Mouse (Mus musculus) myocyte (in vitro differentiated cells): Measurements from ENCODE around the gene Lrrc73. TPM values are rescaled to one million over a fixed set of nuclear protein-coding genes. Genes with fewer than 3 reads are reported as not detected.

ENCODE experiments used
- H3K27me3 ChIP-seq: one replicate; pipeline ENCODE4 v1.6.1; 2011; ENCODE audit not compliant: control insufficient read depth, insufficient read depth, insufficient read length
- H3K36me3 ChIP-seq: one replicate; pipeline ENCODE4 v1.6.1; 2011; ENCODE audit not compliant: control insufficient read depth, insufficient read depth
- H3K4me2 ChIP-seq: one replicate; pipeline ENCODE4 v1.6.1; 2011; ENCODE audit warnings: low read depth, control low read depth
- H3K4me3 ChIP-seq: one replicate; pipeline ENCODE4 v1.5.1; 2011; ENCODE audit warnings: mild to moderate bottlenecking, control low read depth, moderate library complexity
- H3K79me2 ChIP-seq: one replicate; pipeline ENCODE4 v1.6.1; 2011; ENCODE audit not compliant: control insufficient read depth, insufficient read depth
- H3ac ChIP-seq: one replicate; pipeline ENCODE4 v1.6.1; 2011; ENCODE audit not compliant: control insufficient read depth, insufficient read length
- CEBPB ChIP-seq: IDR thresholded peaks from 2 replicates; pipeline ENCODE4 v1.6.1; 2011; ENCODE audit warnings: mild to moderate bottlenecking, moderate library complexity; ENCODE audit not compliant: poor library complexity, insufficient read depth, severe bottlenecking
- E2F4 ChIP-seq: IDR thresholded peaks from one replicate; pipeline ENCODE4 v1.6.1; 2011; ENCODE audit warnings: mild to moderate bottlenecking, control low read depth, moderate library complexity; ENCODE audit not compliant: insufficient read depth
- MAX ChIP-seq: IDR thresholded peaks from one replicate; pipeline ENCODE4 v1.6.1; 2011; ENCODE audit warnings: low read depth, mild to moderate bottlenecking, control low read depth
- MYOD1 ChIP-seq, 3 experiments: IDR thresholded peaks; one replicate each; pipeline ENCODE4 v1.6.1; 2011; ENCODE audit warnings: control low read depth in 2 of 3, low read depth in 2 of 3, mild to moderate bottlenecking in 2 of 3, moderate library complexity in 1 of 3; ENCODE audit not compliant: insufficient read length in 2 of 3, control insufficient read depth in 1 of 3
- MYOG ChIP-seq, 3 experiments: IDR thresholded peaks; one replicate each; pipeline ENCODE4 v1.6.1; 2011; ENCODE audit warnings: control low read depth in 2 of 3, low read depth in 2 of 3, mild to moderate bottlenecking in 2 of 3; ENCODE audit not compliant: insufficient read length in 2 of 3, control insufficient read depth in 1 of 3, insufficient read depth in 1 of 3
- POLR2A ChIP-seq: IDR thresholded peaks from one replicate; pipeline ENCODE4 v1.6.1; 2011; ENCODE audit warnings: low read depth, mild to moderate bottlenecking, control low read depth, moderate library complexity; ENCODE audit not compliant: insufficient read length
- POLR2AphosphoS2 ChIP-seq: IDR thresholded peaks from one replicate; pipeline ENCODE4 v1.6.1; 2011; ENCODE audit warnings: low read depth, control low read depth; ENCODE audit not compliant: insufficient read length
- REST ChIP-seq: IDR thresholded peaks from one replicate; pipeline ENCODE4 v1.6.1; 2011; ENCODE audit warnings: mild to moderate bottlenecking, control low read depth, moderate library complexity; ENCODE audit not compliant: insufficient read depth, insufficient read length
- SRF ChIP-seq: IDR thresholded peaks from one replicate; pipeline ENCODE4 v1.6.1; 2011; ENCODE audit warnings: low read depth; ENCODE audit not compliant: control insufficient read depth, insufficient read length
- TCF12 ChIP-seq: IDR thresholded peaks from one replicate; pipeline ENCODE4 v1.6.1; 2011; ENCODE audit warnings: mild to moderate bottlenecking, control low read depth; ENCODE audit not compliant: poor library complexity, insufficient read depth, severe bottlenecking
- TCF3 ChIP-seq: IDR thresholded peaks from one replicate; pipeline ENCODE4 v1.6.1; 2011; ENCODE audit warnings: low read depth, control low read depth; ENCODE audit not compliant: insufficient read length
- USF1 ChIP-seq: IDR thresholded peaks from one replicate; pipeline ENCODE4 v1.6.1; 2011; ENCODE audit warnings: low read depth, mild to moderate bottlenecking, control low read depth, moderate library complexity
- polyA plus RNA-seq: library from polyadenylated mRNA; unstranded; fragments of >200 nt; fragmentation: generic; extraction: Trizol; gene quantifications from one replicate; pipeline ENCODE4 v1.2.1, GENCODE M21; 2012; ENCODE audit warnings: missing spikeins

Lrrc73 gene
- polyA plus RNA-seq, 1 experiment, result 2.0 TPM

DNA sequence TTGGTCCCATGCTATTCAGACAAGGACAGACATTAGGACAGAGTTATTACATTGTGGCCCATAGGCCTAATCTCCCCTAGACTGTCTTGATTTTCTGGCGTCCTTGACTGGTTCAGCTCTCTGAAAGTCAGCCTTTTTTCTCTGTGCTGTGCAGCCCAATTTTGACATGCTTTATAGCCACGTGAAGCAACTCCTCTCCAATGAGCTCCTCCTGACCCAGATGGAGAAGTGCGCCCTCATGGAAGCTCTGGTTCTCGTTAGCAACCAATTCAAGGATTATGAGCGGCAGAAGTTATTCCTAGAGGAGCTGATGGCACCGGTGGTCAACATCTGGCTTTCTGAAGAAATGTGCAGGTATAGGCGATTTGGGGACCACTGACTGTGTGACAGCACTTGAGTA is 25.8 kb upstream of the Lrrc73 start:
- Histone ChIP-seq H3K27me3 (no peaks in the 10 kb centered on the region), H3K4me3 (no peak overlapping the region)
- no peak for TF ChIP-seq USF1
- no peak for TF ChIP-seq CEBPB
- no peak for TF ChIP-seq E2F4
- no peak for TF ChIP-seq POLR2A
- TF ChIP-seq TCF3, result no peak
- TF ChIP-seq MYOG (IDR thresholded peaks at IDR 0.05; ENCODE audit: control insufficient read depth in 1 of 3, insufficient read depth in 1 of 3, insufficient read length in 2 of 3, low read depth in 2 of 3), result no peak
- TF ChIP-seq POLR2AphosphoS2, result no peak
- TF ChIP-seq TCF12, result no peak
- no peak for TF ChIP-seq REST
- TF ChIP-seq MAX, result no peak
- no peak for TF ChIP-seq MYOD1 (IDR thresholded peaks at IDR 0.05; ENCODE audit: control insufficient read depth in 1 of 3, insufficient read length in 2 of 3, low read depth in 2 of 3)
- TF ChIP-seq SRF, result no peak

GRCm38 (mm10) chr17:46236067-46236466 is 17.3 kb upstream of the Lrrc73 start:
- TF ChIP-seq TCF3, result no peak
- no peak for TF ChIP-seq REST
- no peak for TF ChIP-seq MYOD1 (IDR thresholded peaks at IDR 0.05; ENCODE audit: control insufficient read depth in 1 of 3, insufficient read length in 2 of 3, low read depth in 2 of 3)
- no peak for TF ChIP-seq MYOG (IDR thresholded peaks at IDR 0.05; ENCODE audit: control insufficient read depth in 1 of 3, insufficient read depth in 1 of 3, insufficient read length in 2 of 3, low read depth in 2 of 3)
- TF ChIP-seq USF1, result no peak
- no peak for TF ChIP-seq E2F4
- TF ChIP-seq MAX, result no peak
- no peak for TF ChIP-seq TCF12
- no peak for TF ChIP-seq POLR2A
- no peak for TF ChIP-seq CEBPB
- no peak for TF ChIP-seq SRF
- TF ChIP-seq POLR2AphosphoS2, result no peak
- Histone ChIP-seq H3K27me3 (no peaks in the 10 kb centered on the region), H3ac (no peak overlapping the region), H3K4me2 (no peak overlapping the region), H3K36me3 (peaks cover 46% of the 10 kb centered on the region), H3K4me3 (no peak overlapping the region), H3K79me2 (no peaks in the 10 kb centered on the region)

More for the DNA sequence above, 25.8 kb upstream of the Lrrc73 start:
- Histone ChIP-seq H3K79me2 (no peaks in the 10 kb centered on the region), H3K4me2 (no peak overlapping the region), H3K36me3 (peaks cover 58% of the 10 kb centered on the region), H3ac (no peak overlapping the region)

DNA sequence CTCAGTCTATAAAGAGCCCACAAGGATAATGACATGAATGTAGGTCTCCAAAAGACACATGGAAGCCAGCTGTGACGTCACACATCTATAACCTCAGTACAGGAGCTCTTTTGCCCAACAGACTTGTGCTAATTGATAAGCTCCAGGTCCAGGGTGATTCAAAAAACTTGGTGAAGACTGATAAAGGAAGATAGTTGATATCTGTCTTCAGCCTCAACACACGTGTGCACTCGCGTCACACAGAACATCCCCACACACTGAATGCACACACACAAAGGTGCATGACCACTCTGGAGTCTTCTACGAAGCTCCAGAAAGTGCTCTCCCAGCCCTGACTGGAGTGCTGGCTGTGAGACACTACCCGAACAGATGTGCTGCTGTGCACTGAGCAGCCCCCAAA is 16.3 kb upstream of the Lrrc73 start:
- H3ac ChIP-seq, result no peak overlapping the region

DNA sequence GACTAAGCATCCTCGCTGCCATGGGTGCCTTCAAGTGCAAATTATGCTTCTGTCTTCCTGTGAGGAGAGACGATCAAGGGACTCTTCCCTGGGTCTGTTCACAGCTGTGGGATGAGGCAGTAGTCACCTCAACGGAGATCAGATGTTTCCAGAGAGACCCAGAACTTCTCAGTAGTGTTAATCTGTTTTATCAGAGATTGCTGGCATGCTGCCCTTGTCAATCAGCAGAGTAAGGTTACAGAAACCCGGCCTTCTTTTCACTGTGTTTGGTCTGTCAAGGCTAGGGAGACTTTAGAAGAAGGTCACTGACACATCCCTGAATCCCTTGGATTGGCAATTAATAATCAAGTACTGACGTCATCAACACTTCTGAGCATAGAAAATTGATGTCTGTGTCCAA is 15.9 kb upstream of the Lrrc73 start:
- TF ChIP-seq SRF (no peak), TCF12 (no peak), TCF3 (no peak), POLR2AphosphoS2 (no peak), POLR2A (no peak), MAX (no peak), USF1 (no peak), CEBPB (no peak), REST (no peak)
- no peak overlapping the region for H3K4me2 ChIP-seq
- no peaks in the 10 kb centered on the region for H3K79me2 ChIP-seq
- no peaks in the 10 kb centered on the region for H3K27me3 ChIP-seq
- H3K4me3 ChIP-seq, result no peak overlapping the region
- H3K36me3 ChIP-seq, result peaks cover 49% of the 10 kb centered on the region
- no peak overlapping the region for H3ac ChIP-seq

More for the DNA sequence above, 16.3 kb upstream of the Lrrc73 start:
- no peak overlapping the region for H3K4me2 ChIP-seq
- TF ChIP-seq MAX, result no peak
- H3K27me3 ChIP-seq, result no peaks in the 10 kb centered on the region
- H3K36me3 ChIP-seq, result peaks cover 49% of the 10 kb centered on the region
- no peak overlapping the region for H3K4me3 ChIP-seq
- H3K79me2 ChIP-seq, result no peaks in the 10 kb centered on the region

- H3ac ChIP-seq, result no peak overlapping the region
These were observed 13.7 kb upstream of the Lrrc73 start for GRCm38 (mm10) chr17:46239516-46240114.

More at GRCm38 (mm10) chr17:46239516-46240114, 13.7 kb upstream of the Lrrc73 start:
- TF ChIP-seq TCF12, result no peak
- no peak for TF ChIP-seq POLR2AphosphoS2
- TF ChIP-seq E2F4, result no peak
- TF ChIP-seq POLR2A, result no peak
- TF ChIP-seq CEBPB, result no peak
- no peak for TF ChIP-seq USF1
- no peak for TF ChIP-seq MYOD1 (IDR thresholded peaks at IDR 0.05; ENCODE audit: control insufficient read depth in 1 of 3, insufficient read length in 2 of 3, low read depth in 2 of 3)
- no peak for TF ChIP-seq TCF3
- no peak for TF ChIP-seq MYOG (IDR thresholded peaks at IDR 0.05; ENCODE audit: control insufficient read depth in 1 of 3, insufficient read depth in 1 of 3, insufficient read length in 2 of 3, low read depth in 2 of 3)
- TF ChIP-seq SRF, result no peak
- TF ChIP-seq MAX, result no peak
- TF ChIP-seq REST, result no peak
- H3K4me3 ChIP-seq, result no peak overlapping the region
- no peaks in the 10 kb centered on the region for H3K79me2 ChIP-seq
- H3K4me2 ChIP-seq, result no peak overlapping the region
- H3K27me3 ChIP-seq, result no peaks in the 10 kb centered on the region
- peaks cover 35% of the 10 kb centered on the region for H3K36me3 ChIP-seq
